Mouse (Mus musculus) neutrophil, adult 83 days (primary cell): Measurements from ENCODE around the gene Acvr1b. TPM values are rescaled to one million over a fixed set of nuclear protein-coding genes. Genes with fewer than 3 reads are reported as not detected.

Experiments used
- total RNA-seq, 2 experiments: library from RNA; stranded (reverse); gene quantifications; one replicate each; pipeline ENCODE4 v1.2.4; 2023

The Acvr1b gene
- 10 to 100 TPM; 14.9 to 18.6 TPM for total RNA-seq

GRCm38 (mm10) chr15:101173421-101174211 is at the start of gene Acvr1b:
Gene Acvr1b (plus strand): TSS chr15:101174067.

GRCm38 (mm10) chr15:101128181-101129089 is 45.4 kb upstream of the Acvr1b start, which contains the start of gene Acvrl1:
Gene Acvrl1 (plus strand): TSS chr15:101128522.

GRCm38 (mm10) chr15:101224006-101224906 is 50.4 kb downstream of the Acvr1b start, which contains the start of gene Grasp:
Gene Grasp (plus strand): TSS chr15:101224188.

GRCm38 (mm10) chr15:101253886-101254795 is 80.3 kb downstream of the Acvr1b start, which contains the start of gene Nr4a1:
Gene Nr4a1 (plus strand): TSS chr15:101254269.

Other genes with a start within 250 kb of the Acvr1b start
- not detected for gene Gm47841, start 126.7 kb upstream of the Acvr1b start, total RNA-seq
- under 1 TPM; 0.15 to 0.18 TPM for gene Fignl2, start 95.5 kb upstream of the Acvr1b start, total RNA-seq
- not detected for gene Ankrd33, start 58.3 kb upstream of the Acvr1b start, total RNA-seq
- 10 to 100 TPM; 41.9 to 51.5 TPM for gene Acvrl1, start 45.5 kb upstream of the Acvr1b start, total RNA-seq
- 1 to 10 TPM; 1.2 to 1.7 TPM for gene Grasp, start 50.1 kb downstream of the Acvr1b start, total RNA-seq
- 100 to 1,000 TPM; 140 to 280 TPM for gene Nr4a1, start 80.2 kb downstream of the Acvr1b start, total RNA-seq
- gene Atg101, start 110.2 kb downstream of the Acvr1b start, total RNA-seq, result 10 to 100 TPM; 49.4 to 56.3 TPM
- under 1 TPM; 0.24 to 0.26 TPM for gene 6030408B16Rik, start 119.1 kb downstream of the Acvr1b start, total RNA-seq
- 10 to 100 TPM; 27.7 to 29.9 TPM for gene Krt80, start 196.1 kb downstream of the Acvr1b start, total RNA-seq
- 1 to 10 TPM; 3.7 to 4.5 TPM for gene Krt7, start 237.0 kb downstream of the Acvr1b start, total RNA-seq